Mouse (Mus musculus): ENCODE measurements around the gene Trappc2.

Trappc2 gene

DNA sequence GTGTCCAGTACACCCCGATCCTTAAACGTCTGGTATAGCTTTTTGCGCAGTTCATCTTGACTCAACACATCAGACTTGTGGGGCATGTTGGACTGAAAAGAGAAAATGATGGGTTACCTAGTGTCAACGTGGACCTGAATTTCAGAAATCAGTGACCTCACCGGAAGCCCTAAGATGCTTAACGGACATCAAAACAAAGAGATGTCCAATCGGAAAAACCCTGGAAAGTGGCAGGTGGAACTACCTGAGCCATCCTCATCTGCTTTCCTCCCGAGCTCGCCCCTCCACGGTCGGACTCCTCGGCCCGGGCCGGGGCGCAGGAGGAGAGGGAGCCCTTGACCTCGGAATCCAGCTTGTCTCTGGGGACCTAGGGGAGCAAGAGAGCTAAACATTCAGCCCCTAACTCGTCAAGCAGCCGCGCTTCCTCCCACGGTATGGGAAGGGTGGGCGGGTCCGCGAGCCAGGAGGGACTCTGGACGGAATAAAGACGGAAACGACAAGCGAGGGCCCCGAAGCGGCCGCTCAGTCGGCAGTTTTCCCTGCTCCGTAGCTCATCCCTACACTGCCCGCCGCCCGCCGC, at the start of gene Trappc2:
TSS of gene Trappc2 (plus strand) at position 539 of the 580 bp plus-strand sequence.
- DNase-seq (ENCODE audit: low spot score in 2 of 2), result no peak

DNA sequence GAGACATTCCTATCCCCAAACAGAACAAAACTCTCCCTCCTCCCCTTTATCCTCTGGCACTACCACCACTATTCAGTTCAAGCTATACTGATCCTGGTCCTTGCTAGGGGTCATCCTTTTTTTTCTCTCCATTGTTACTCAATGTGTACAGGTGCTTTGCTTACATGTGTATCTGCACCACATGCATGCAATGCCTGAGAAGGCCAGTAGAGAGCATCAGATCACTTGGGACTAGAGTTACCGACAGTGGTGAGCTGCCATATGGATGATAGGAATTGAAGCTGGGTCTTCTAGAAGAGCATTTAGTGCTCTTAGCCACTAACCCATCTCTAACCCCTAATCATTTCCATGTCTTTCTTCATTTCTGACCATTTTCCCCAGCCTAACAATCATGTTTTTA, 46.6 kb upstream of the Trappc2 start:
- no peak for DNase-seq (ENCODE audit: low spot score in 2 of 2)

DNA sequence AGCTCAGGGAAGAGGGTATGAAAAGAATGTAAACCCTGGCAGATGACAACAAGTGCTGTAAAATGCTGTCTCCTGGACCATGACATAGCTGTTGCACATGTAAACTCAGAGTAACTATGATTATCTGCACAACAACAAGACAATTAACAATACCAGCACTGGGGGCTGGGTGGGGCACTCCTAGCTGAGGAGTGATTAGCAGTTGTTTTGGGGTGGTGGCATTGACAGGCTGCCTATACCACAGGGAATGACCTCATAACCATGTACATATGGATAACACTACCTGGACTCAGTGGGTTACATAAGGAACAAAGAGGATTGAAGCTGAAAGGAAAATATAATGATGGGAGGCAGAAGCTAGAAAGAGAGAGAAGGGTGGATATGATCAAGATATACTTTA, 32.5 kb upstream of the Trappc2 start:
- DNase-seq (ENCODE audit: low spot score in 2 of 2), result no peak

DNA sequence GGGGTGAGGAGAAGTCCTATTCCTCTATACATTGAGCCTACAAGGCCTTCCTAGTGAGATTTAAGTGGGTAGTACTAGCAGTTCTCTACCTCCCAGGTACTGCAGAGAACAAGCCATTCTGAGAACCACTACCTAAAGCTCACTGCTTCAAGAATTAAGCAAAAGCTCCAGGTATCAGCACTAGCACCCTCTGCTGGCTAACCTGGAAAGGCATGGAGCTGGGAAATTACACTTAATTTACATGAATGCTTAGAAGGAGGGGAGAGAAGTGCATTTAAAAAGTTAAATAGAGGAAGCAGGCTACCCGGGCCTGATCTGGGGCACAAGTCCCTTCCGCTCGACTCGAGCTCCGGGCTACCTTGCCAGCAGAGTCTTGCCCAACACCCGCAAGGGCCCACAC, 24.2 kb upstream of the Trappc2 start:
- peak in 1 of 2 experiments; percentile 5 for DNase-seq (ENCODE audit: low spot score in 2 of 2)

DNA sequence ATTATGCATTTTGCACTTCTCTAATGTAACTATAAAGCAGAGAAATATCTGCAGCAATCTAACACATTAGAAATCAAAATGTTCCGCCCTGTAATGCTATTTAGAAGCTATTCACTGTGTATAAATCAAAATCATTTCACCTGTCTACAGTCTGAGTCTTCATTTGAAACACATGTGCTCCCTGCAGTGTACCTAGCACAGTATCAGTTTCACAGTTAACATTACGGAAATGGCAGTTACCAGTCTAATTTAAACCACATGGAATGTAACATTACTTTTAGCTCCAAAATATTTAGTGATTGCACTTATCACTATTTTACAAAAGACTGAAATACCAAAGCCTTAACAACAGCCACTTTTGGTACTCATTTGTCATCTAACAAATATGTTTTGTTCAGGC, 5.6 kb upstream of the Trappc2 start:
- no peak for DNase-seq (ENCODE audit: low spot score in 2 of 2)

DNA sequence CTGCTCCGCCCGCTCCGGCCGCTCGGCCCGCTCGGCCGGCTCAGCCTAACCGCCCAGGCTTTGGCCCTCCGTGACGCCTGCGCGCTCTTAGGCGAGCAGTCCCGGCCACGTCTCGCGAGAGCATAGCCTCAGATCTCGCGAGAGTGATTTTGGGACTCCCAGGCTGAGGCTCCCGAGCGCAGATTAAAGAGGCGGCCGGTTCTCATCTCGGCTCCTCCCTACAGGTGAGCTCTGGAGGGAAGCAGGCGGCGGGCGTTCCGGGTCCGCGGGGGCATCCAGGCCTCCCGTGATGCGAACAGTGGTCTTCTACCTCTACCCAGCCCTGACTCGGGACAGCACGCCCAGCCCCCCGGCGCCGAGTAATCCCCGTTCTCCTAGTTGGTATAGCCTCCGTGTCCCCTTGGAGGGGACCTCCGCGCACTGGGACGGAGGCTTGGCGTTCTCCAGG, 266 bp downstream of the Trappc2 start, which contains the start of gene Ofd1:
TSS of gene Ofd1 (minus strand) at position 89 of the 448 bp plus-strand sequence.
- DNase-seq (ENCODE audit: low spot score in 2 of 2), result peak; percentile 71 to 83

DNA sequence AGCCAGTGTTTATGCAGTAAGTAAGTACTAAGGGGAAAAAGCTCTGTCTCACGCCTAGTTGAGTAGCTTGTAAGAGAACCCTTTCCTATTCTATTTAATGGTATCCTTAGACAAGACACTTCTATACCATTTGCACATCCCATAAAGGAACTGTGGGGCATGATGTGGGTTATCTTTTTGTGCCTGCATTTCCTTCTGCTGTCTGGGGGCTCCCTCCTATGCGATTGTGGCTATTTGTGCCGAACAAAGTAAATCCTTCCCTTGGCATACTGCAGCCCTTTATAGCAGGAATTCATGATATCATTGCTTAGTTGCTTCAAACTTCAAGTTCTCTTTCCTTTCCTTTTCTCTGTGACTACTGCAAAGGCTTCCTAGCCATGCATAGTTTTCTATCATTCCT, 4.2 kb downstream of the Trappc2 start:
- no peak for DNase-seq (ENCODE audit: low spot score in 2 of 2)

DNA sequence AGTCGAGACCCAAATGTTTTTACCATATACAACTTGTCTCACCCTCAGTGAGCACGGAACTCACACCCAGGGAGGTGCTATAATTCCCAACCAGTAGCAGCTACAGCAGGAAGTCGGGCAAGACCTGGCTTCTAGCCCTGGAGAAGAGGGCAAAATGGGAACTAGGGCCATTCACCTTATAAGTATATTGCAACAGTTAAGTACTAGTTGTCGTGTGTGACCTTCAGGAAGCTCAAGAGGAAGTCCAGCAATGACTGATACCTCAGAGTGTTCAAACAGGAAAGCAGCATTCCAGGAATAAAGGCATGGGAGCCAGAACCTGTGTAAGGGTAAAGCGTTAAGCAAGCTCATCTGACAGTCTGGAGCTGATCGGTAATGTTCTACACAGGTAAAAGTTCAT, 13.2 kb downstream of the Trappc2 start:
- no peak for DNase-seq (ENCODE audit: low spot score in 2 of 2)

DNA sequence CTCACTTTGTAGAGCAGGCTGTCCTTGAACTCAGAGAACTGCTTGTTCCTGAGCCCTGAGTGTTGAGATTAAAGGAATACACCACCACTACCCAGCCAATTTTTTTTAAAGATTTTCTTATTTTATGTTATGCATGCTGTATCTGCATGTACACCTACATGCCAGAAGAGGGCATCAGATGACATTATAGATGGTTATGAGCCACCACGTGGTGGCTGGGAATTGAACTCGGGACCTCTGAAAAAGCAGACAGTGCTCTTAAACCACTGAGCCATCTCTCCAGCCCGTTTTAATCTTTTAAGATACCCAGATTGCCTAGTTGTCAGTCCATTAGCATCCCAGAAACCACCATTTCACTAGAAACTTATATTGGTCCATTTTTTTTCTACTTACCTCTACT, 14.0 kb downstream of the Trappc2 start:
- DNase-seq (ENCODE audit: low spot score in 2 of 2), result no peak

DNA sequence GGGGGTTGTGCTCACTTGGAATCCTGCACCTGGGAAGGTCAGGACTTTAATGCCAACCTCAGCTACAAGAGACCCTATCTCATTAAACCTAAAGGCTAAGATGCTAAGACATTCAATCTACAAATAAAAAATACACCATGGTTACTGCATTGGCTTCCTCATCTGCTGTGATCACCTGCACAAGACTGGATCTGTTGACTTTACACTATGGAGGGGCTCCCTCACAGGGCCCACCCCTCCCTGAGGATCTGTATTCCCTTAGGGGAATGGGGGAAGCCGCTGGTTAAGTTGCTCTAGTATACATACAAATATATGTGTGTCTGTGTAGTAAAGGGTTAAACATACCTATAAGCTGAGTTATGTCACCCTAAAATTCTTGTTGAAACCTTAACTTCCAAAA, 15.2 kb downstream of the Trappc2 start:
- no peak for DNase-seq (ENCODE audit: low spot score in 2 of 2)

DNA sequence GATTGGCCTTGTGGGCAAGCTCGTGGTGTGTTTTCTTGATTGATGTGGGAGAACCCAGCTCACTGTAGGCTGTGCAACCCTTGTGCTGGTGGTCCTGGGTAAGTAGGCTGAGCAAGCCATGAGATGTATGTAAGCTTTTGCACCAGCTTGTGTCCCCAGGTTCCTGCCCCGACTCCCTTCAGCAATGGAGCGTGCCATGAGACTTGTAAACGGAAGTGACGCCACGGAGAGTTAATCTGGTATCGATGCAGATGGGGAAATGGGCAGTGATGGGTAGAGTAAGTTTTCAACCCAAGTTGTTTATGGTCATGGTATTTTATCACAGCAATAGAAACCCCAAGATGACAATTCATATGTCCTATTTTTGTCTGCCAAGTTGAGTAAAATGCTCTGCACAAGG, 27.9 kb downstream of the Trappc2 start:
- DNase-seq (ENCODE audit: low spot score in 2 of 2), result no peak

DNA sequence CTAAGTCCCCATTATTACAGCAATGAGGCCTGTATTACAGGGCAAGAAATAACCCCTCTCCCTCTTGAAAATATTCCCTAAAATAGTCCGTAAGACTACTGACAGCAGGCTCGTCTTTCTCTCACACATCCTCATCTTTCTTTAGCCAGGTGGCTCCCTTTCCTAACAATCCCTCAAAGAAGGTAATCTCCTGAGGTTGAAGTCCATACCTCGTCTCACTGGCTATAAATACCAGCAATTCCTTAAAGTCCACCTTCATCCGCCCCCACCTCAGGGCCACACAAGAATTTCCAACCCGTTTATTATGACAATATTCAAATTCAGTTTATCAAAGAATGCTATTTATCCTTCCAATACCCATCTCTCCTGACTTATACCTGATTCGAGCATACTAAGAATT, 32.2 kb downstream of the Trappc2 start:
- no peak for DNase-seq (ENCODE audit: low spot score in 2 of 2)

DNA sequence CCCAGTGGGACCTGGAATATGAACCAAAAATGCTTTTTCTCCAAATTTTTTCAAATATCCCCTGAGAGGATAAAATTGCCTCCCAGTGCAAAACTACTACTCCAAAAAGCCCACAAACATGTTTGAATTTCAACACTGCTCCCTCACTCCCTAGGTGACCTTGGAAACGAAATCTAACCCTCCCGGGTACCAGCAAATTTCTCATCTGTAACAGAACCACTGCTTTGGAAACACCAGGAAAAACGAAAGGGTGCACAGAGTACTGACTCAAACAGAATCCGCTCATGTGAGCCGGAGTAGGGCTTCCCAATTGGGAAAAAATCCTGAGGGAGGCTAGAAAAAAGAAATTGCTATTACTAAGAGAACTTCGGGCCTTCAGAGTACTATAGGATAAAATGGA, 37.0 kb downstream of the Trappc2 start:
- no peak for DNase-seq (ENCODE audit: low spot score in 2 of 2)

DNA sequence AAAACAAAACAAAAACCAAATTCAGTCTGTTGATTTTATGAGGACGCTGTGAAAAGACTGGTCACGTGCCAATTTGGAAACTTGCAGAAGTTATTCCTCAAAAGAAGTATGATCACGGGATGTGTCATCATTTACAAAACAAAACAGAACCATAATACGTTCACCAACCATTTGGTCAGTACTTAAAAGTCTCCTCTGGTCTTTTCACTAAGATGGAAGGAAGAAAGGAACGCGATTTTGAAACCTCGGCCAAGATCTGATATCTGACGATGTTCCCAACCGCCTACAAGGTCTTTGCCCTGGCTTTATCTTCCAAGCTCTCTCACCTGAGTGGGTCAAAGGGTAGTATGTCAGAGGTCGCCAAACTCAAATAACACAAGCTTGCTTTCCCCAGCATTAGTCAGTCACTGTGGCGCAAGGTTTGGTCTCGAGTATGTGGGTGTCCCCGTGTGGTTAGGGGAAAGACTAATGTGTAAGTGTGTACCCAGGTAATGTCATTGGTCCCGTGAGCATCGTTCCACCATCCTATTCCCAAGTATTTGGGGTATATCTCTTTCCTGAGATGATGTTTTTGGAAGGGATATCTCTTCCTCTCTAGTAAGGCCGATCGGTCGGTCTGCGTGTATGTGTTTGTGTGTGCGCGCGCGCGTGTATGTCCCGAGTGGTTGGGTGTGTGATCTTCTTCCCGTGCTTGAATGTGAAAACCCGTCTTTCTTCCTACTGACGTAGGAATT, 38.4 kb downstream of the Trappc2 start:
- peak; percentile 6 to 15 for DNase-seq (ENCODE audit: low spot score in 2 of 2)

DNA sequence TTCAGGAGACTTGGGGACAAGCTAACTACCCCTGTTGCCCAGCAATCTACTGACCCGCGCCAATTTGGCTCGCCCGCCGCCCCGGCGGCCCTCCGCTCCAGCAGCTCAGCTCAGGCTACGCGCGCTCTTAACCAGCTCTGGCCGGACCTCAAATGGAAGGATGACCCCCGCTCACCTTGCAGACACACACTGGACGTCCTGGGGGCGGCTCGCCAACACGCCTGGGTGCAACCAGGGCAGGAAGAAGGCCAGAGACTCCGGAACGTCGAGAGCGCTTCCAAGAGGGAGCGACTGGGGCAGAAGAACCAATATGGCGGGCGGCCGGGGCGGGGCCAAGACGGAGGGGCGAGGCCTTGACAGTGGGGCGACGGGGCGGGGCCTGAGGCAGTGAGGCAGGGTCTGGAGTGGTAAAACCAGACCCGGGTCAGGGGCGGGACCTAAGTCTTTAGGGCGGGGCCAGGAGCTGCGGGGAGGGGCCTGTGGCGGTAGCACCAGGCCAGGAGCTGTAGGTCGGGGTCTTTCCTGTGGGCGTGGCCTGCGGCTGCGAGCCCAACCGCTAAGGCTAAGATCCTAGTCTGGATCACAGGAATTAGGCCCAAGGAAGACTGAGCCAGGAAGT, 39.1 kb downstream of the Trappc2 start, which contains the start of gene Rab9:
TSS of gene Rab9 (minus strand) at position 503 of the 619 bp plus-strand sequence.
- DNase-seq (ENCODE audit: low spot score in 2 of 2), result peak; percentile 83 to 87

DNA sequence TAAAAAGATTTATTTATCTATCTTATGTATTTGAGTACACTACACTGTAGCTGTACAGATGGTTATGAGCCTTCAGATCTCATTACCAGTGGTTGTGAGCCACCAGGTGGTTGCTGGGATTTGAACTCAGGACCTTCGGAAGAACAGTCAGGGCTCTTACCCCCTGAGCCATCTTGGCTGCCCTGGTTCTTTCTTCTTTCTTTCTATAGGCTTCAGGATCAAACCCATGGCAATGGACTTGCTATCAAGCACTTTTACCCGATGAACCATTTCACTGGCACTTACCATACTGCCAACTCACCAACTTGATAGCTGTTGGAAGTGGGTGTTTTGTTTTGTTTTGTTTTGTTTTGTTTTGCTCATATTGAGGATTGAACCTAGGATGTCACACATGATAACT, 54.7 kb downstream of the Trappc2 start:
- DNase-seq (ENCODE audit: low spot score in 2 of 2), result no peak

DNA sequence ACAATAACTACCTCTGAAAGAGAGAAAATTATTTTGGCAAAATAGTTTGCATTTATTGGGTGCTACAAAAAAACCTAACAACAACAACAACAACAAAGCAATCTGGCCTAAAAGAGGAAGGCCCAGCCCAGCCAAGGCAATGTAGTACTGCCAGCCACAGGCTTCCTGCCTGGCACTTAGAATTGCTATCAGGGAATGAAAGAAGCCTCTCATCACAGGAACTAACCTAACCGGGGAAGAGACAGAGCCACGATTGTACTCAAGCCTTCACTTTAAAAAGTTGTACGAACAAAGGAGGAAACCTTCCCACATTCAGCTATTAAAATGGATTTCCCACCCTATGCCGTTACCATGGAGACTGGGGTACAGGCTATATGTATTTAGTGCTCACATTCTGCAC, 57.4 kb downstream of the Trappc2 start:
- DNase-seq (ENCODE audit: low spot score in 2 of 2), result no peak

DNA sequence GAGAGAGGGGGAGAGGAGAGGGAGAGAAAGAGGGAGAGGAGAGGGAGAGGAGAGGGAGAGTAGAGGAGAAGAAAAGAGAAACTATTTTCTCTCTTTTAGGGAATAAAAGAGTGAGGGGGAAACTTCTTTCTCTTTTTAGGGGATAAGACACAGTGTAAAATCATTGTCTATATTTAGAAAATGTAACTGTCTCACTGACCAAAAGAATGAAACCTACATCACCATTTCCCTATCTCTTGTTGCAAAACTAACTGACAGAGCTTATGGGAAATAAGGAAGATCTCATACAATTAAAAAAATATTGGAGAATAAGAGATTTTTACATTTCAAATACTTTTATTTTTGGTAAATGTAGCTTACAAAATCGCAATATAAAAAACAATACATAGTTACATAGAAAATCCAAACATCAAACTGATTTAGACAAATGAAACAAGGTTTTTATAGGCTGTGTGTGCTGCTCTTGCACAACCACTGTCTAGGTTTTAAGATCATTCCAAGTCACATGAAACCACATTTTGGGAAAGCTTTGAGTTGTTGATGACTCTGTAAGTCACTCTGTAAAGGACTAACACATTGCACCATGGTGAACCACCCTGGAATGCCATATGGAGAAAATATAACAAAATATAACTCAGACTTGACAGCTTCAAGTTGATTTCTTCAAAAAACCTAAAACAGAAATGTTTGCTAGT, 59.3 kb downstream of the Trappc2 start:
- no peak for DNase-seq (ENCODE audit: low spot score in 2 of 2)

Measured in urinary bladder, adult 18-20 months (tissue).